Mouse (Mus musculus): ENCODE data around the gene Evx1. TPM values are rescaled to one million over a fixed set of nuclear protein-coding genes. Genes with fewer than 3 reads are reported as not detected.

Gene Evx1
- polyA plus RNA-seq, 1 experiment from 2014 or later: not detected

DNA sequence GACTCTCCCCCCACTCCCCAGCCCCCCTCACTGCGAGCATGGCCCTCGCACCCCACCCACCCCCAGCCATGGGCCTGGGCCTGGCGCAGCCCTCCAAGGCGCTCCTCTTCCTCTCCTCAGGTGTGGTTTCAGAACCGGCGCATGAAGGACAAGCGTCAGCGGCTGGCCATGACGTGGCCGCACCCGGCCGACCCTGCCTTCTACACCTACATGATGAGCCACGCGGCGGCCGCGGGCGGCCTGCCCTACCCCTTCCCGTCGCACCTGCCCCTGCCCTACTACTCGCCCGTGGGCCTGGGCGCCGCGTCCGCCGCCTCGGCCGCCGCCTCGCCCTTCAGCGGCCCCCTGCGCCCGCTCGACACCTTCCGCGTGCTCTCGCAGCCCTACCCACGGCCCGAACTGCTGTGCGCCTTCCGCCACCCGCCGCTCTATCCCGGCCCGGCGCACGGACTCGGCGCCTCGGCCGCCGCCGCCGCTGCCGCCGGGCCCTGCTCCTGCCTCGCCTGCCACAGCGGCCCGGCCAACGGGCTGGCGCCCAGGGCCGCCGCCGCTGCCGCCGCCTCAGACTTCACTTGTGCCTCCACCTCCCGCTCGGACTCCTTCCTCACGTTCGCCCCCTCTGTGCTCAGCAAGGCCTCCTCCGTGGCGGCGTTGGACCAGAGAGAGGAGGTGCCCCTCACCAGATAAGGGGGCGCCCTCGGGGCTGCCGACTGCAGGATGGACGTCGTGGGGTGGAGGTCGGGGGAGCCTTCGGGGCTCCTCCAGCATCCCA is 3.3 kb downstream of the Evx1 start:
- Histone ChIP-seq H3K9me3 (ENCODE audit: control insufficient read depth, low read length) (no peaks in the 10 kb centered on the region), H3K27ac (replicated peaks) (no peak overlapping the region), H3K9ac (ENCODE audit: low read length) (no peak overlapping the region), H3K36me3 (ENCODE audit: control insufficient read depth, insufficient read depth, low read length) (no peaks in the 10 kb centered on the region), H3K27me3 (ENCODE audit: control insufficient read depth, insufficient read depth, low read length) (peaks cover 40% of the 10 kb centered on the region), H3K4me2 (replicated peaks; ENCODE audit: low read depth) (peak overlapping the region; percentile 50), H3K4me3 (ENCODE audit: low read depth, low read length) (peak overlapping the region; percentile 28), H3K4me1 (replicated peaks; ENCODE audit: control insufficient read depth, insufficient read depth) (peaks cover 3% of the 10 kb centered on the region; the same call in 1 of the 2 replicates)
- ATAC-seq (ENCODE audit: low FRiP score, low TSS enrichment) (peak; percentile 53), DNase-seq (ENCODE audit: low spot score) (peak; percentile 40)
- TF ChIP-seq EP300 (optimal IDR thresholded peaks at IDR 0.05) (no peak), CTCF (IDR thresholded peaks at IDR 0.05; ENCODE audit: low read depth) (no peak)
- 3% methylated on average over 68 of the region's 81 CpGs for WGBS

DNA sequence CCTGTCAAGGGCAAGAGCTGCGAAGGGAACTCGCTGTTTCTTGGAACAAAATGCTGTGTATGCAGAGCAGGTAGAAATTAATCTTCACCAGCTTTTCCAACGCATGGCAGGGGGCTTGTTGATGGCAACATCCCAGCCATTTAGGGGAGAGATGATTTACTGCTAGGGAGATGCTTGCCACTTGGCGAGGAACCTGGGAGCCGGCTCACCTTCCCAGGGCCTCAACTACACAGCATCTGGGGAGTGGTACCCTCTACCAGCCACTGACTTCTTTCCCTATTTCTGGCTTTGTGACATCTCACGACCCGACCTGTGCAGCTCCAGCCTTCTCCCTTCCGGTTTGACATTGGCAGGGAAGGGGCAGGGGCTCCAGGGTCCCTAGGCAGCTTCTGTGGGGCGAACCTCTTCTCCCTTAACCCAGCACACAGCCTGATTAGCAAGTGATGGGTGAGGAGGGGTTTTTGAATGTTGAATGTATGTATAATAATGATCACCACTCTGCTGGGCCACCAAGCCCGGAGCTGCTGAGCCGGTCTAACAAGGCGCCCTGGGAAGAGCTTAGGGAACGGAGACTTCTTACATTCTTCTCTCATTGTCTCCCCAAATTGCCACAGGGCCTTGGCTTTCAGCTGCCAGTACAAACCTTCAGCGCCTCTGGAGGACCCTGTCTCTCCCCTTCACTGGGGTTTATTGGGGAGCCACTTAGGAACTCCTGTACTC is 4.3 kb downstream of the Evx1 start:
- no peaks in the 10 kb centered on the region for H3K36me3 ChIP-seq (ENCODE audit: control insufficient read depth, insufficient read depth, low read length)
- no peak overlapping the region for H3K4me2 ChIP-seq (replicated peaks; ENCODE audit: low read depth)
- ATAC-seq (ENCODE audit: low FRiP score, low TSS enrichment): no peak
- no peak overlapping the region for H3K9ac ChIP-seq (ENCODE audit: low read length)
- peak; percentile 15 for DNase-seq (ENCODE audit: low spot score)
- no peaks in the 10 kb centered on the region for H3K9me3 ChIP-seq (ENCODE audit: control insufficient read depth, low read length)
- H3K4me1 ChIP-seq (replicated peaks; ENCODE audit: control insufficient read depth, insufficient read depth): peaks cover 3% of the 10 kb centered on the region; the same call in 1 of the 2 replicates
- no peak overlapping the region for H3K4me3 ChIP-seq (ENCODE audit: low read depth, low read length)
- WGBS: 30% methylated on average over 14 of the region's 14 CpGs
- no peak overlapping the region for H3K27ac ChIP-seq (replicated peaks)
- TF ChIP-seq CTCF (IDR thresholded peaks at IDR 0.05; ENCODE audit: low read depth): no peak
- no peak for TF ChIP-seq EP300 (optimal IDR thresholded peaks at IDR 0.05)
- H3K27me3 ChIP-seq (ENCODE audit: control insufficient read depth, insufficient read depth, low read length): peaks cover 43% of the 10 kb centered on the region

DNA sequence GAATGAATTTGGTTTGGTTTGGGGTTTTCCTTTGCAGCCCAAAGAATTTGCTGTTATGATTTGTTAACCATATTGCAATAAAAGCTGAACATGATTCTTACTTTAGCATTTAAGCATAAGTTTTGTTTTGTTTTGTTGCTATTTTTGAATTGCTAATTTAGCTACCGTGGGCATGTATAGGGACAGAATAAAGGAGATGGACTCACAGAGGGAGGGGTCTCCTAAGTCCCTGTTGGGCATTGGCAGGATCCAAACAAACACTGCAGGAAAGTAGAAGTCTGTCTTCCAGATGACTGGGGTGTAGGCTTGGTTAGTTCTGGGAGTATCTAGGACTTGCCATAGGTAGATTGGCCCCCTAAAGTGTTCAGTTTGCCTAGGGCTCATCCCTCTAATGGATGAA is 5.0 kb downstream of the Evx1 start:
- Histone ChIP-seq H3K27me3 (ENCODE audit: control insufficient read depth, insufficient read depth, low read length) (peaks cover 46% of the 10 kb centered on the region), H3K4me1 (replicated peaks; ENCODE audit: control insufficient read depth, insufficient read depth) (peaks cover 3% of the 10 kb centered on the region; the same call in 1 of the 2 replicates), H3K27ac (replicated peaks) (no peak overlapping the region), H3K4me2 (replicated peaks; ENCODE audit: low read depth) (no peak overlapping the region), H3K9me3 (ENCODE audit: control insufficient read depth, low read length) (no peaks in the 10 kb centered on the region), H3K9ac (ENCODE audit: low read length) (no peak overlapping the region), H3K36me3 (ENCODE audit: control insufficient read depth, insufficient read depth, low read length) (no peaks in the 10 kb centered on the region), H3K4me3 (ENCODE audit: low read depth, low read length) (no peak overlapping the region)
- TF ChIP-seq CTCF (IDR thresholded peaks at IDR 0.05; ENCODE audit: low read depth) (no peak), EP300 (optimal IDR thresholded peaks at IDR 0.05) (no peak)
- no peak for ATAC-seq (ENCODE audit: low FRiP score, low TSS enrichment)
- 55% methylated on average over 1 of the region's 1 CpGs for WGBS
- DNase-seq (ENCODE audit: low spot score): no peak

DNA sequence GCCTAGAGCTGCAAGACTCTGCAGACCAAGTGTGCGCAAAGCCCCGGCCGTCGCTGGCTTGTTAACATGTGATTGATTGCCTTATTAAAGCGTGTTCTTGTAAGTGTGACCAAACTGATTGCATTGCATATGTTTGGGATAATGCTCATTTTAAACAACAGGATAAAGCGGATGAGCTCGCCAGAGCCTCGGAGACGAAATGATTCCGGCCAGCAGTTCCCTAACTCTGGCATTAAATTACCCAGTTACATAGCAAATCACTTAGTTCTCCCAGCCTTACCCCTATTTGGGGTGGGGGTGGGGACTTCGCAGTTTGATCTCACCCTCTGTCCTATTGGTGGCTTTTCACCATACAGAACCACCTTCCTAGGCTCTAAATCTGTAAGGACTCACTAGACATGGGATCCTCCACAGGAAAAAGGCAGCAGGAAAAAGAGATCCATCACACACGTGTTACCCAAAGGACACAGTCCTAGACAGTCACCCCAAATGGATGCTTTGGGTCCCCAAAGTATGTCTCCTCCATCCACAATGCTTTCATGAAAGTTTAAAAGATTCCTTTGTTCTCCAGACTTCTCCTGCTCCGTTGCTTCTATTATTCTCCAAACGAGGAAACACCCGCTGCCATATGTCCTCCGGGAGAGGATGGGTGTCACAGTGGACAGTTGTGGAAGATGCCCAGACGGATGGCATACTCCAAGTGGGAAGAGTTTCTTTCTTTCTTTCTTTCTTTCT is 6.8 kb downstream of the Evx1 start:
- H3K27ac ChIP-seq (replicated peaks): no peak overlapping the region
- no peaks in the 10 kb centered on the region for H3K36me3 ChIP-seq (ENCODE audit: control insufficient read depth, insufficient read depth, low read length)
- ATAC-seq (ENCODE audit: low FRiP score, low TSS enrichment) (no peak), DNase-seq (ENCODE audit: low spot score) (no peak)
- peaks cover 33% of the 10 kb centered on the region for H3K27me3 ChIP-seq (ENCODE audit: control insufficient read depth, insufficient read depth, low read length)
- TF ChIP-seq EP300 (optimal IDR thresholded peaks at IDR 0.05) (no peak), CTCF (IDR thresholded peaks at IDR 0.05; ENCODE audit: low read depth) (no peak)
- no peak overlapping the region for H3K4me3 ChIP-seq (ENCODE audit: low read depth, low read length)
- peaks cover 3% of the 10 kb centered on the region; the same call in 1 of the 2 replicates for H3K4me1 ChIP-seq (replicated peaks; ENCODE audit: control insufficient read depth, insufficient read depth)
- H3K9ac ChIP-seq (ENCODE audit: low read length): no peak overlapping the region
- WGBS: 6% methylated on average over 17 of the region's 17 CpGs
- H3K9me3 ChIP-seq (ENCODE audit: control insufficient read depth, low read length): no peaks in the 10 kb centered on the region
- no peak overlapping the region for H3K4me2 ChIP-seq (replicated peaks; ENCODE audit: low read depth)

DNA sequence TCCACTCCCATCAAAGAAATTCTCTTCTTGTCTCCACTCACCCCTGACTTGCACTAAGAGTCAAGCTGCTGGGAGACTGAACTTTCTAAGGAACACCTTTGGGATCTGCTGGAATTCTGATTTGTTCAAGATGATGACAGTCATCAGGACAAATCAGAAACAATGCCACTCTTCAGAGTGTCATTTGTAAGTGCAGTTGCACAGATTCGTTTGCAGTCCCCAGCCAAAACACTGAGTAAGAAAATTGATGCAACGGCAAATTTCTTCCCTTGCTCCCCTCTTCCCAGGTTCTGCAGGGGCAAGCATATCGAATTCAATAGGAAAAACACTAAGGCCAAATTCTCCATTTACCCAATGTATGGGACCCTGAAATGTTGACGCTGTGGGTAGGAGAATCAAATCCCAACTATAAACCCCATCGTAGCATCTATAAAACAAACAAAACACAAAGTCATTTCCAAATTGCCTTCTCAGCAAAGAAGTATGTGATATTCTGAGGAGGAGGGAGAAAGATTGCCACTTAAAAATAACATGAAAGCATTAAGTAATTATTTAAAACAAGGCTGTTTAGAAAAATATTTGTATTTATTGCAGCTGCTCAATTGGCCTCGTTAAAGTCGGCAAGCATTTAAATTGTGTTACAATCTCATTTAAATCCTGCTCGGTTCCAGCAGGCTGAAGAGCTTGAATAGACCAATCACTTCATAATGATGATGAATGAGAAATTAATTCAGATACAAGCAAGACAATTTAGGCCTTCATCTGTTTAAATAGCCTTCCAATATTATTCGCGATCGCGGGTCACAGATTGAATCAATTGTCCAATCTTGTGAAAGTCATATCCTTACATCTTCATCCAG is 7.9 kb downstream of the Evx1 start:
- Histone ChIP-seq H3K9me3 (ENCODE audit: control insufficient read depth, low read length) (no peaks in the 10 kb centered on the region), H3K4me2 (replicated peaks; ENCODE audit: low read depth) (no peak overlapping the region), H3K27me3 (ENCODE audit: control insufficient read depth, insufficient read depth, low read length) (peaks cover 28% of the 10 kb centered on the region), H3K4me1 (replicated peaks; ENCODE audit: control insufficient read depth, insufficient read depth) (peaks cover 3% of the 10 kb centered on the region; the same call in 1 of the 2 replicates), H3K9ac (ENCODE audit: low read length) (no peak overlapping the region), H3K36me3 (ENCODE audit: control insufficient read depth, insufficient read depth, low read length) (no peaks in the 10 kb centered on the region), H3K4me3 (ENCODE audit: low read depth, low read length) (no peak overlapping the region), H3K27ac (replicated peaks) (no peak overlapping the region)
- no peak for ATAC-seq (ENCODE audit: low FRiP score, low TSS enrichment)
- peak; percentile 14 for DNase-seq (ENCODE audit: low spot score)
- no peak for TF ChIP-seq CTCF (IDR thresholded peaks at IDR 0.05; ENCODE audit: low read depth)
- TF ChIP-seq EP300 (optimal IDR thresholded peaks at IDR 0.05): no peak
- WGBS: 7% methylated on average over 12 of the region's 12 CpGs
